Mouse (Mus musculus): ENCODE results near the gene Tor4a. TPM values are rescaled to one million over a fixed set of nuclear protein-coding genes. Genes with fewer than 3 reads are reported as not detected.

Tor4a gene
- polyA plus RNA-seq, 1 experiment: 52.8 TPM

DNA sequence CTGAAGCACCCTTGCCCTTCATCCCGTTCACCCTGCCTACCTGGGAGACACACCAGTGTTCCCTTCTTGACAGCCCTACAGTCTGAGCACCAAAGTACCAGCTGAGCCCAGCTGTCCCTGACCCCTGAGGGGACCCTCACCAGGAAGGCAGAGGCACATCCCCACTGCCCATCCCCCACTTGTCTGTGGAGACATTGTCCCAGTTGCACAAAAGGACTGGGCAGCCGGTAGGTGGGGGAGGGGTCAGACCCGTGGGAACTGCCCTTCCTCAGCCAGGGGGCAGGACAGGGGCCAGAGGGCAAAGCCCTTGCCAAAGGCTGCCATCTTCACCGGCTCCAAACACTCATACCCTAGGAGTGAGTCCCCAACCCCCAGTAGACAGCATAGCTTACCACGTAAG, 26.9 kb downstream of the Tor4a start:
- TF ChIP-seq CTCF (IDR thresholded peaks at IDR 0.05; ENCODE audit: insufficient read depth, low read length): no peak
- no peak for TF ChIP-seq POLR2A (IDR thresholded peaks at IDR 0.05; ENCODE audit: borderline replicate concordance, extremely low read depth, low read depth, low read length)
- WGBS: 56% methylated on average over 5 of the region's 5 CpGs

DNA sequence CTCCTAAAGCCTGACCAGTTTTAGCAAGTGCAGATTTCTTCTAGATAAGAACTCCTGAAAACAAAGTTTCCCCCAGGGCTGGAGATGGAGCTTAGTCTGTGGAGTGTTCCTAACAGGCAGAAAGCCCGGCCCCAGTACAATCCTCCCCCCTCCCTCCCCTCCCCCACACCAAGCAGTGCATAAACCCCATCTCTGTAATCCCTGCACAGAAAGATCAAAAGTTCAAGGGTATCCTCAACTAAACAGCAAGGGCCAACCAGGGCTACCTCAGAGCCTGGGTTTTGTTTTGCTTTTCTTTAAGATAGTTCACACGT, 28.1 kb downstream of the Tor4a start:
- Histone ChIP-seq H3K4me1 (ENCODE audit: control insufficient read depth, insufficient read depth, low read length) (peaks cover 13% of the 10 kb centered on the region), H3K4me3 (replicated peaks; ENCODE audit: extremely low read depth, low read depth, low read length) (no peak overlapping the region)
- 27% methylated on average over 2 of the region's 2 CpGs for WGBS
- no peak for DNase-seq
- TF ChIP-seq POLR2A (IDR thresholded peaks at IDR 0.05; ENCODE audit: borderline replicate concordance, extremely low read depth, low read depth, low read length) (no peak), CTCF (IDR thresholded peaks at IDR 0.05; ENCODE audit: insufficient read depth, low read length) (no peak)

More for the DNA sequence above, 26.9 kb downstream of the Tor4a start:
- Histone ChIP-seq H3K4me1 (ENCODE audit: control insufficient read depth, insufficient read depth, low read length) (peaks cover 11% of the 10 kb centered on the region), H3K4me3 (replicated peaks; ENCODE audit: extremely low read depth, low read depth, low read length) (no peak overlapping the region)
- peak; percentile 10 for DNase-seq

DNA sequence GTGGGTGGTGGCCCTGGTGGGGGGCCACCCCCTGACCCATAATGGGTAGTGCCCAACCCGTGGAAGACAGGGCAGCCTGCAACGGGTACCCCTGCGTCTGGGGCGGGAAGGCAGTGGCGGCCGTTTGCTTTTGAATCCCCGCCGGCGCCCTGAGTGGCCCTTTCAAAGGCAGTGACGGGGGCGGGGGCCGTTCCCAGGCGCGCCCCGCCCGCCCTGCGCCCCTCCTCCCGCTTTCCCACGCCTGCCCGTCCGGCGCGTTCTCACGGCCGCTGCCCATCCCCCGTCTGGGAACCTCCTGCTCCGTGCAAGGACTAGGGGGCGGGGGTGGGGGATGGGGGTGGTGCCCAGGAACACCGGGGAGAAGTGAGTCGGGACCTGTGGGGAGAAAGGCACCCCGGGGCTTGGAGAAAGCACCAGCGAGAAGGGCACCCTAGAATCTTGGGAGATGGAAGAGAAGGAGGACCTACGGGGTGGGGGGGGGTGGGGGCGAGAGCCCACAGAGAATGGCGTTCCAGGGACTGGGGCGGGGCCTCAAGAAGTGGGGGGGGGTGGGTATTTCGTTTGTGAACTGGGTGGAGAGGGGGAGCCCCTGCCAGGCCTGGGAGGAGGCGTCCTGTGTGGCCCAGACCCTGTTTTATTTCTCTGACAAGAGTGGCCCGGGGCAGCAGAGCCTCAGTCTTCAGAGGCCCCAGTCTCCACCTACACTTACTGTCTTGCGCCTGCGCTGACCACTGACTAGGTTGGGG, 28.6 kb downstream of the Tor4a start:
- DNase-seq: peak; percentile 63
- TF ChIP-seq POLR2A (IDR thresholded peaks at IDR 0.05; ENCODE audit: borderline replicate concordance, extremely low read depth, low read depth, low read length) (no peak), CTCF (IDR thresholded peaks at IDR 0.05; ENCODE audit: insufficient read depth, low read length) (no peak)
- 1% methylated on average over 38 of the region's 41 CpGs for WGBS
- Histone ChIP-seq H3K4me3 (replicated peaks; ENCODE audit: extremely low read depth, low read depth, low read length) (peak overlapping the region; percentile 53), H3K4me1 (ENCODE audit: control insufficient read depth, insufficient read depth, low read length) (peaks cover 17% of the 10 kb centered on the region)

DNA sequence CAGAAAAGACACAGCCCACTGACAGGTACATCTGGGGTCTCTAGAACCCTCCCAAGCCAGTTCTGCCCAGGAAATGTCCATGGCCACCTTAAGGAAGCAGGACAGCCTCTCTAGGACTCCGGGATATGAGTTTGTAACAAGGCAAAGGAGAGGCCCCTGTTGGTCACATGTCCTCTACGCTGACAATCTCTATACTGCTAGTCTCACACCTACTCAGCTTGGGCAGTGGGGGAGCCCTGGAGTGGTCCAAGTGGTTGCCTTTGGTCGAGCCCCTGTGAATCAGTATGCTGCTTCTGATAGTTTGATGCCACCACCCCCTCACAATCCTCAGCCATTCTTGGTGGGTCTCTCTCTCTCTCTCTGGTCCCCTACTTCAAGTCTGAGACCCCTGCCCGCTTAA, 29.2 kb downstream of the Tor4a start:
- WGBS: 37% methylated on average over 4 of the region's 4 CpGs
- Histone ChIP-seq H3K4me1 (ENCODE audit: control insufficient read depth, insufficient read depth, low read length) (peaks cover 22% of the 10 kb centered on the region), H3K4me3 (replicated peaks; ENCODE audit: extremely low read depth, low read depth, low read length) (no peak overlapping the region)
- no peak for DNase-seq
- TF ChIP-seq POLR2A (IDR thresholded peaks at IDR 0.05; ENCODE audit: borderline replicate concordance, extremely low read depth, low read depth, low read length): no peak
- TF ChIP-seq CTCF (IDR thresholded peaks at IDR 0.05; ENCODE audit: insufficient read depth, low read length): no peak

DNA sequence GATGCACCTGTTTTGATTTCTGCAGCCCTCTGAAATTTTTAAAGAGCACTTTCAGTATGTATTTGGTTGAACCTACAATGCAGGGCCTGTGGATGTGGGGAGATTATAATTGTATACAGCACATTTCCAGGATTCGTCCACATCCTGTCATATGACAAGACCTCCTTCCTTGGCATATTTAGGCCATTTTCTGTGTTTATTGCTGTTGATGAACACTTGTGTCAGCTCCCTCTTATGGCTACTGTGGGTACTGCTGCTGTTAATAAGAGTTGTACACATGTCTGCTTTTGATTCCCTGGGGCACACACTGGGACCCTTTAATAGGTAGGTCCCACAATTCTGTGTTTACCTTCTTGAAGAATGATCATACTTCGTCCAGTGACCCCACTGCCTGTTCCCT, 39.0 kb downstream of the Tor4a start:
- 38% methylated on average over 2 of the region's 2 CpGs for WGBS
- H3K4me3 ChIP-seq (replicated peaks; ENCODE audit: extremely low read depth, low read depth, low read length): no peak overlapping the region
- peaks cover 2% of the 10 kb centered on the region; the same call in 1 of the 2 replicates for H3K4me1 ChIP-seq (ENCODE audit: control insufficient read depth, insufficient read depth, low read length)
- DNase-seq: no peak
- TF ChIP-seq POLR2A (IDR thresholded peaks at IDR 0.05; ENCODE audit: borderline replicate concordance, extremely low read depth, low read depth, low read length) (no peak), CTCF (IDR thresholded peaks at IDR 0.05; ENCODE audit: insufficient read depth, low read length) (0 out of 2 replicates have a peak, but pooled peaks have one; percentile 3)

DNA sequence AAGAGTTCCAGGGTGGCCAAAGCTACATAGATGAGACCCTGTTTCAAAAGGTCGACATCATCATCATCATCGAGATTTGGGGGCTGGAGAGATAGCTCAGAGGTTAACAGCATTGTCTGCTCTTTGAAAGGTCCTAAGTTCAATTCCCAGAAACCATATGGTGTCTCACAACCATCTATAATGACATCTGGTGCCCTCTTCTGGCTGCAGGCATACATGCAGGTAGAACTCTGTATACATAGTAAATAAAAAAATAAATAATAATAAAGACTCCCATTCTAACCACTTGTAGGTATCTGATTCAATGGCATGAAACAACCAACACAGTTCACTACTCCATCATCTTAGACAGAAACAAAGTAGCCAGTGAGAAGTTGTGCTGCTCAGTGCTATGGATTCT, 39.7 kb downstream of the Tor4a start:
- TF ChIP-seq CTCF (IDR thresholded peaks at IDR 0.05; ENCODE audit: insufficient read depth, low read length) (peak; percentile 4; the same call in 1 of the 2 replicates), POLR2A (IDR thresholded peaks at IDR 0.05; ENCODE audit: borderline replicate concordance, extremely low read depth, low read depth, low read length) (no peak)
- Histone ChIP-seq H3K4me3 (replicated peaks; ENCODE audit: extremely low read depth, low read depth, low read length) (no peak overlapping the region), H3K4me1 (ENCODE audit: control insufficient read depth, insufficient read depth, low read length) (peaks cover 2% of the 10 kb centered on the region; the same call in 1 of the 2 replicates)
- DNase-seq: no peak
- 44% methylated on average over 2 of the region's 2 CpGs for WGBS

DNA sequence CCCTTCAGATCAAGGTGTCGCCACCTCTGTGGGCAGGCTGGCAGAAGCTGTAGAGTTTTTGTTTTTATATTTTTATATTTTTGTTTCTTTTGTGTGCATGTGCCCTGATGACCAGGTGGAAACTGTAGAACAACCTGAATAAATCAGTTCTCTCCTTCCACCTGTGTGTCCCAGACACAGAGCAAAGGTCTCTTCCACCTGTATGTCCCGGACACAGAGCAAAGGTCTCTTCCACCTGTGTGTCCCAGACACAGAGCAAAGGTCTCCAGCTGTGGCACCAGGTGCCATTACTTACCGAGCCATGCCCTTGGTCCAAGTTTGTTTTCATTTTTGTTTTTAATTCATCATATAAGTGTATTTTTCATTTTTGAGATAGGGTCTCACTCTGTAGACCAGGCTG, 40.5 kb downstream of the Tor4a start:
- TF ChIP-seq CTCF (IDR thresholded peaks at IDR 0.05; ENCODE audit: insufficient read depth, low read length): no peak
- no peak for TF ChIP-seq POLR2A (IDR thresholded peaks at IDR 0.05; ENCODE audit: borderline replicate concordance, extremely low read depth, low read depth, low read length)
- peaks cover 5% of the 10 kb centered on the region for H3K4me1 ChIP-seq (ENCODE audit: control insufficient read depth, insufficient read depth, low read length)
- no peak for DNase-seq
- WGBS: 83% methylated on average over 3 of the region's 3 CpGs
- H3K4me3 ChIP-seq (replicated peaks; ENCODE audit: extremely low read depth, low read depth, low read length): no peak overlapping the region

DNA sequence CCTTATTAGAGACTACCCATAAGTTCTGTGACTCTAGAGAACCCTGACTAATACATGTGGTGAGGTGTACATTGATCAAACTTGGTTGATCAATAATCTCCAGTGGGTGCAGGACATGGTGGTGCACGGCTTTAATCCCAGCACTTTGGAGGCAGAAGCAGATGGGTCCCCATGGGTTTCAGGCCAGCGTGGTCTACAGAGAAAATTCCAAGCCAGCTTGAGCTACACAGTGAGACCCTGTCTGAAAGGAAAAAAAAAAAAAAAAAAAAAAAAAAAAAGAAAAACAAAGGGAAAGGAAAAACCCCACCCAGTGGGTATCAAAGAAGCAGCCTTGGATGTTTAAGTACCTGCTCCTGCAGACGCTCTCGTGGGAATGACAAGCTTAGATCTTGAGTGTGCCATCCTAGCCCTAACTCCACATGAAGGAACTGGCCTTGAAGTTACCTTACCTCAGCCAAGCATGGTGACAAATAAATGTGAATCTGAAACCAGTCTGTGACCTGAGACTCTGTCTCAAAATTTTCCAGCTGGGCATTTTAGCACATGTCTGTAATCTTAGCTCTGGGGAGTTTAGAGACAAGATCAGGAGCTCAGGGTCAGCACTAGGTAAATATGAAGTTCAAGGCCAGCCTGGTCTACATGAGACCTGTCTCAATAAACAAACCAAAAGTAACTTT, 45.3 kb downstream of the Tor4a start:
- Histone ChIP-seq H3K4me3 (replicated peaks; ENCODE audit: extremely low read depth, low read depth, low read length) (no peak overlapping the region), H3K4me1 (ENCODE audit: control insufficient read depth, insufficient read depth, low read length) (peaks cover 4% of the 10 kb centered on the region)
- no peak for DNase-seq
- 56% methylated on average over 4 of the region's 4 CpGs for WGBS
- TF ChIP-seq POLR2A (IDR thresholded peaks at IDR 0.05; ENCODE audit: borderline replicate concordance, extremely low read depth, low read depth, low read length): no peak
- TF ChIP-seq CTCF (IDR thresholded peaks at IDR 0.05; ENCODE audit: insufficient read depth, low read length): no peak

DNA sequence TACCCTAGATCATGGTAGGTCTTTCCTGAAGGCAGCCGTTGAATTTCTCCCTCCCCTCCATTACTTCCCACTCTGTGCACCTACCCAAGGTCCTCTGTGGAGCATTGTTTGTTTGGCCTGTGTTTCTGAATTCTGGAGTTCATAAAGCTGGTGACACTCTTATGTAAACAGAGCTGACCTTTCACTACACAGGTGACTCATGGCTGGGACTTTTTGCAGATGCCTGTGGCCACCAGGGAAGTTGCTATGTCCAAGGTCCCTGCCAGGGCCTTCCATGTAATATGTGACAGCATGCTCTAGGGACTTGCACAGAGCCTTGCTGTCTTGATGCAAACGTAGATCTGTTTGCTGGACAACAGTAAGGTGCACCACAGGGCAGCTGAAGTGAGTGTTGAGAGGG, 47.0 kb downstream of the Tor4a start:
- Histone ChIP-seq H3K4me3 (replicated peaks; ENCODE audit: extremely low read depth, low read depth, low read length) (no peak overlapping the region), H3K4me1 (ENCODE audit: control insufficient read depth, insufficient read depth, low read length) (peaks cover 14% of the 10 kb centered on the region)
- WGBS: 69% methylated on average over 2 of the region's 2 CpGs
- DNase-seq: no peak
- TF ChIP-seq POLR2A (IDR thresholded peaks at IDR 0.05; ENCODE audit: borderline replicate concordance, extremely low read depth, low read depth, low read length) (no peak), CTCF (IDR thresholded peaks at IDR 0.05; ENCODE audit: insufficient read depth, low read length) (no peak)

DNA sequence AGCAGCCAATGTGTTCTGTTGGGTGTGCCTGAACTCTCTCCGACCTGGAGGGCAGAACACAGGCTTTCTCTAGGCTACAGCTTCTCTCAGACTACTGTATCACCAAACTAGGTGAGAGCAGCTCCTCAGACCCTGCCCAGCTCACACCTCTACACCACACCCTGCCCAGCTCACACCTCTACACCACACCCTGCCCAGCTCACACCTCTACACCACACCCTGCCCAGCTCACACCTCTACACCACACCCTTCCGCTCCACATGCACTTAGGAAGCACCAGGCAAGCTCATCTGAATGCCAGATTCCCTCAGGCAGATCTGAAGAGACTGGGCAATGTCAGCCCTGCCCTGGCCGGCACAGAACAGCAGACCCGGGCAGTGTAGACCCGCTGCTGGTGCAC, 48.8 kb downstream of the Tor4a start:
- peaks cover 18% of the 10 kb centered on the region for H3K4me1 ChIP-seq (ENCODE audit: control insufficient read depth, insufficient read depth, low read length)
- WGBS: 79% methylated on average over 5 of the region's 5 CpGs
- DNase-seq: no peak
- TF ChIP-seq CTCF (IDR thresholded peaks at IDR 0.05; ENCODE audit: insufficient read depth, low read length): no peak
- TF ChIP-seq POLR2A (IDR thresholded peaks at IDR 0.05; ENCODE audit: borderline replicate concordance, extremely low read depth, low read depth, low read length): no peak
- H3K4me3 ChIP-seq (replicated peaks; ENCODE audit: extremely low read depth, low read depth, low read length): no peak overlapping the region
